Mouse (Mus musculus) adrenal gland, adult 2 months (tissue): ENCODE results near the gene Bahd1. TPM values are rescaled to one million over a fixed set of nuclear protein-coding genes. Genes with fewer than 3 reads are reported as not detected.

Source experiments
- DNase-seq: peaks from one replicate; pipeline ENCODE4 v3.0.0; 2021
- long read RNA-seq: library from polyadenylated mRNA; stranded (forward); transcript quantifications from one replicate; pipeline ENCODE4 v2.0.0, GENCODE M21; 2021
- polyA plus RNA-seq: library from polyadenylated mRNA; depleted of rRNA; stranded (reverse); fragments of >200 nt; gene quantifications from 2 replicates; pipeline ENCODE4 v1.2.3, GENCODE M21; 2012; rRNA removed
- total RNA-seq, 2 experiments: library from RNA; stranded (reverse); gene quantifications; 2 replicates each; pipeline ENCODE4 v1.2.3; 2021

Bahd1 gene
- total RNA-seq (10 to 100 TPM; 36.5 to 46.0 TPM), polyA plus RNA-seq (59.5 and 60.3 TPM in 2 replicates)
- long read RNA-seq, full-length matches to known transcripts: 10 of 27 reads
- long read RNA-seq, partial matches to known transcripts: 12 of 27 reads
- long read RNA-seq, other reads (novel, unspliced or antisense): 5 of 27 reads

GRCm38 (mm10) chr2:118899981-118900825 is at the start of gene Bahd1:
Gene Bahd1, plus strand, starts transcription at chr2:118900377.
- DNase-seq: peak; percentile 76

- DNase-seq: no peak
Measured at GRCm38 (mm10) chr2:118851756-118852155, 48.4 kb upstream of the Bahd1 start.

GRCm38 (mm10) chr2:118861454-118862339 is 38.5 kb upstream of the Bahd1 start, which contains the start of gene Ivd:
Gene Ivd, plus strand, starts transcription at chr2:118861954.
- DNase-seq: peak; percentile 96

- DNase-seq: no peak
Measured at GRCm38 (mm10) chr2:118862340-118862675, 37.9 kb upstream of the Bahd1 start.

- no peak for DNase-seq
Measured at GRCm38 (mm10) chr2:118870601-118871000, 29.6 kb upstream of the Bahd1 start.

GRCm38 (mm10) chr2:118871032-118871431 is 29.1 kb upstream of the Bahd1 start:
- DNase-seq: no peak

- no peak for DNase-seq
Measured at GRCm38 (mm10) chr2:118873018-118873417, 27.2 kb upstream of the Bahd1 start.

GRCm38 (mm10) chr2:118873890-118874430 is 26.2 kb upstream of the Bahd1 start:
- no peak for DNase-seq

GRCm38 (mm10) chr2:118875316-118875715 is 24.9 kb upstream of the Bahd1 start:
- DNase-seq: no peak

- no peak for DNase-seq
Measured at GRCm38 (mm10) chr2:118876453-118876852, 23.7 kb upstream of the Bahd1 start.

GRCm38 (mm10) chr2:118881019-118881418 is 19.2 kb upstream of the Bahd1 start:
- DNase-seq: peak; percentile 49

GRCm38 (mm10) chr2:118881956-118882355 is 18.2 kb upstream of the Bahd1 start:
- peak; percentile 60 for DNase-seq

- peak; percentile 91 for DNase-seq
Measured at GRCm38 (mm10) chr2:118882840-118883679, 17.1 kb upstream of the Bahd1 start.

- no peak for DNase-seq
Measured at GRCm38 (mm10) chr2:118887440-118887839, 12.7 kb upstream of the Bahd1 start.

GRCm38 (mm10) chr2:118887845-118888548 is 12.2 kb upstream of the Bahd1 start:
- DNase-seq: peak; percentile 33

GRCm38 (mm10) chr2:118891173-118891572 is 9.0 kb upstream of the Bahd1 start:
- peak; percentile 67 for DNase-seq

- peak; percentile 84 for DNase-seq
Measured at GRCm38 (mm10) chr2:118895990-118896913, 3.9 kb upstream of the Bahd1 start.

- DNase-seq: no peak
Measured at GRCm38 (mm10) chr2:118896914-118897291, 3.3 kb upstream of the Bahd1 start.

GRCm38 (mm10) chr2:118897392-118897791 is 2.8 kb upstream of the Bahd1 start:
- DNase-seq: no peak

- no peak for DNase-seq
Measured at GRCm38 (mm10) chr2:118897808-118898207, 2.4 kb upstream of the Bahd1 start.
